Mouse (Mus musculus) ES-Bruce4 (cell line): ENCODE results near the gene Cd207. TPM values are rescaled to one million over a fixed set of nuclear protein-coding genes. Genes with fewer than 3 reads are reported as not detected.

ENCODE experiments used
- H3K27ac ChIP-seq: 2 replicates; pipeline ENCODE4 v1.5.1; 2012; ENCODE audit warnings: low read length, inconsistent platforms; ENCODE audit not compliant: insufficient read depth
- H3K27me3 ChIP-seq: 2 replicates; pipeline ENCODE4 v1.6.1; 2012; ENCODE audit warnings: mild to moderate bottlenecking, low read length, inconsistent platforms; ENCODE audit not compliant: control insufficient read depth, poor library complexity, insufficient read depth, severe bottlenecking
- H3K36me3 ChIP-seq: 2 replicates; pipeline ENCODE4 v1.6.1; 2012; ENCODE audit warnings: inconsistent platforms, mild to moderate bottlenecking, low read length, moderate library complexity; ENCODE audit not compliant: control insufficient read depth, poor library complexity, insufficient read depth, severe bottlenecking
- H3K4me1 ChIP-seq: one replicate; pipeline ENCODE4 v1.8.1; 2011; ENCODE audit warnings: low read length; ENCODE audit not compliant: control insufficient read depth, insufficient read depth
- H3K4me3 ChIP-seq: 2 replicates; pipeline ENCODE4 v1.5.1; 2011; ENCODE audit warnings: low read depth, mild to moderate bottlenecking, low read length
- H3K9ac ChIP-seq: 2 replicates; pipeline ENCODE4 v1.6.1; 2012; ENCODE audit warnings: low read depth, mild to moderate bottlenecking, inconsistent platforms; ENCODE audit not compliant: poor library complexity, severe bottlenecking
- H3K9me3 ChIP-seq: replicated peaks from 2 replicates; pipeline ENCODE4 v1.6.1; 2012; ENCODE audit warnings: mild to moderate bottlenecking, low read length, inconsistent platforms; ENCODE audit not compliant: control insufficient read depth, poor library complexity, insufficient read depth, severe bottlenecking
- CTCF ChIP-seq: IDR thresholded peaks from one replicate; pipeline ENCODE4 v1.8.1; 2011; ENCODE audit warnings: low read depth, low read length
- EP300 ChIP-seq: IDR thresholded peaks from 2 replicates; pipeline ENCODE4 v1.6.1; 2011; ENCODE audit warnings: low read depth, low read length; ENCODE audit not compliant: insufficient read depth
- POLR2A ChIP-seq: IDR thresholded peaks from one replicate; pipeline ENCODE4 v1.8.1; 2011; ENCODE audit warnings: low read length; ENCODE audit not compliant: insufficient read depth
- polyA plus RNA-seq: library from polyadenylated mRNA; stranded (reverse); fragments of >200 nt; gene quantifications from 2 replicates; pipeline ENCODE4 v1.2.4, GENCODE M21; 2011; ENCODE audit warnings: low read depth; ENCODE audit not compliant: missing spikeins, insufficient read depth, insufficient read length

Gene Cd207
- polyA plus RNA-seq, 1 experiment: not detected

GRCm38 (mm10) chr6:83713271-83714136 is 35.8 kb upstream of the Cd207 start:
- peaks cover 24% of the 10 kb centered on the region for H3K27me3 ChIP-seq
- H3K27ac ChIP-seq: no peak overlapping the region
- H3K4me1 ChIP-seq: no peaks in the 10 kb centered on the region
- no peak overlapping the region for H3K9ac ChIP-seq
- H3K4me3 ChIP-seq: no peak overlapping the region
- TF ChIP-seq EP300 (no peak), CTCF (no peak), POLR2A (no peak)
- H3K36me3 ChIP-seq: no peaks in the 10 kb centered on the region
- no peaks in the 10 kb centered on the region for H3K9me3 ChIP-seq

- Histone ChIP-seq H3K36me3 (no peaks in the 10 kb centered on the region), H3K9ac (peak overlapping the region; percentile 49; the same call in 1 of the 2 replicates), H3K27me3 (peaks cover 28% of the 10 kb centered on the region), H3K4me3 (peak overlapping the region; percentile 53), H3K4me1 (no peaks in the 10 kb centered on the region), H3K9me3 (no peaks in the 10 kb centered on the region), H3K27ac (no peak overlapping the region)
- TF ChIP-seq CTCF (no peak), POLR2A (no peak), EP300 (no peak)
Measured at GRCm38 (mm10) chr6:83711725-83712475, 34.2 kb upstream of the Cd207 start.

GRCm38 (mm10) chr6:83711067-83711675 is 33.5 kb upstream of the Cd207 start, which contains the start of gene Vax2:
Gene Vax2, plus strand, starts transcription at chr6:83711264.
- H3K9ac ChIP-seq: peak within 1 kb of the TSS; percentile 49; the same call in 1 of the 2 replicates
- no peaks in the 10 kb centered on the region for H3K4me1 ChIP-seq
- peaks cover 28% of the 10 kb centered on the region for H3K27me3 ChIP-seq
- TF ChIP-seq POLR2A: no peak
- TF ChIP-seq EP300: no peak
- no peak for TF ChIP-seq CTCF
- no peak within 1 kb of the TSS for H3K27ac ChIP-seq
- H3K9me3 ChIP-seq: no peaks in the 10 kb centered on the region
- H3K36me3 ChIP-seq: no peaks in the 10 kb centered on the region
- peak within 1 kb of the TSS; percentile 70 for H3K4me3 ChIP-seq

GRCm38 (mm10) chr6:83710361-83711066 is 32.9 kb upstream of the Cd207 start:
- TF ChIP-seq POLR2A: no peak
- no peak for TF ChIP-seq EP300
- no peak for TF ChIP-seq CTCF
- peaks cover 31% of the 10 kb centered on the region for H3K27me3 ChIP-seq
- H3K36me3 ChIP-seq: no peaks in the 10 kb centered on the region
- no peaks in the 10 kb centered on the region for H3K9me3 ChIP-seq
- peak overlapping the region; percentile 70 for H3K4me3 ChIP-seq
- no peak overlapping the region for H3K9ac ChIP-seq
- no peaks in the 10 kb centered on the region for H3K4me1 ChIP-seq
- H3K27ac ChIP-seq: no peak overlapping the region

- Histone ChIP-seq H3K4me3 (no peak overlapping the region), H3K9ac (no peak overlapping the region), H3K9me3 (no peaks in the 10 kb centered on the region), H3K4me1 (no peaks in the 10 kb centered on the region), H3K27me3 (peaks cover 35% of the 10 kb centered on the region), H3K36me3 (no peaks in the 10 kb centered on the region), H3K27ac (no peak overlapping the region)
- no peak for TF ChIP-seq POLR2A
- TF ChIP-seq CTCF: no peak
- no peak for TF ChIP-seq EP300
Measured at GRCm38 (mm10) chr6:83707738-83708510, 30.3 kb upstream of the Cd207 start.
